Mouse (Mus musculus): ENCODE measurements around the gene Sdhc.

GRCm38 (mm10) chr1:171179487-171180171, 29.2 kb upstream of the Sdhc start:
- TF ChIP-seq EP300 (IDR thresholded peaks at IDR 0.05; ENCODE audit: insufficient read depth, low read depth, low read length) (no peak), POLR2A (IDR thresholded peaks at IDR 0.05; ENCODE audit: insufficient read depth, low read depth, low read length) (no peak)

Measured in heart, adult 2 months (tissue).